Mouse (Mus musculus) testis, postnatal 14 days (tissue): Measurements from ENCODE around the gene Hcn3.
A peak's percentile ranks its signal among the peaks of the same experiment; 100 is the strongest.
"Not testable (repeated sequence)": the region's sequence is repeated elsewhere in the genome, so short reads cannot be mapped to it uniquely, and the experiment has no call there.

Source experiments
- DNase-seq: peaks from one replicate; pipeline ENCODE4 v3.0.0; 2021; ENCODE audit warnings: low spot score

The Hcn3 gene

GRCm38 (mm10) chr3:89181749-89182500 lies 21.9 kb upstream of the Hcn3 start:
- no peak for DNase-seq

- no peak for DNase-seq
These were observed 19.1 kb upstream of the Hcn3 start for GRCm38 (mm10) chr3:89179056-89179455.

- no peak for DNase-seq
These were observed 18.1 kb upstream of the Hcn3 start for GRCm38 (mm10) chr3:89178107-89178385.

DNA sequence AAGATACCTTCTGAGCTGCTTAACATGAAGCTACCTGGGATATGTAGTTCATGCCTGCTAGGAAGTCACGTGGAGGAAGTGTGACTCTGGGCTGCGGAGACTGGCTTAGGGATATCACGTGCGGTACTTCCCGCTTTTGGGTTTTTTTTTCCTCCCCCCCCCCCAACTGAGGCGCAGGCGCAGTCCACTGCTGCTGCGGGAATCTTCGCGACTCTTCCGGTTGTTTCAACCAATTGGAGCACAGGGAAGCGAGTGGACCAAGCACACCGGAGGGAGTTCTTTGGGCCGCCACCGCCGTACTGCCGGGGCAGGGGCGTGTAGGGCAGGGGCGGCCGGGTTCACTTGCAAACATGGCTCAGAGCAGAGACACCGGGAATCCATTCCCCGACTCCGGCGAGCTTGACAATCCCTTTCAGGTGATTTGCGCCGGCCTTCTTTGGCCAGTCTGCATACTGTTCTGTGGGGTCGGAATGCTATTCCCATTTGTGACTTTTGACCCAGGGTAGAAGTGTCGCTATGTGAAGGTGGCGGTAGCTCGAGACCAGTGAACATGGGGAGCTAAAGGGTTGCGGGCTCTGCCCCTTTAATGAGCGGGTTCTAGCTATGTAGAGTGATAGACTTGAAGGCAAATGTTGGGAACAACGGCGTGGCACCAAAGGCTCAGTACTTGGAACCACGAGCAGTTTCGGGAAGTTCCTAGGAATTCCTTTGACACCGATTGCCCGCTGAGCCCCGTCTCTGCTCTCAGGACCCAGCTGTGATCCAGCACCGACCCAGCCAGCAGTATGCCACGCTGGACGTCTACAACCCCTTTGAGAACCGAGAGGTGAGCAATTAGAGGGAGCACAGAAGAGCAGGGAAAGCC lies 17.5 kb upstream of the Hcn3 start, which contains the start of gene Scamp3:
TSS of gene Scamp3 (plus strand) at position 232 of the 865 bp plus-strand sequence.
- peak; percentile 86 for DNase-seq

DNA sequence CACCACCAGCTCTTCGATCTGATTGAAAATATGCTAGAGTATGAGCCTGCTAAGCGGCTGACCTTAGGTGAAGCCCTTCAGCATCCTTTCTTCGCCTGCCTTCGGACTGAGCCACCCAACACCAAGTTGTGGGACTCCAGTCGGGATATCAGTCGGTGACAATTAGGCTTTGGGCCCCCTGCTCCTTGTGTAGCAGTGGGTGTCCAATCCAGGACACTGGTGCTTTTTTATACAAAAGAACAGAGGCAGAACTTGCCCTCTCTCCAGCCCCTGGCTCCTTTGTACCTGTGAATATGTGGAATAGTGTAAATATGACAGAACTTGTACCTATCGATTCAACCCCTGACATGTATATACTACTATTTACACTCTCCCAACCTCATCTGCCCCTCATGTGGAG lies 16.4 kb upstream of the Hcn3 start:
- DNase-seq: no peak

GRCm38 (mm10) chr3:89175544-89175943 lies 15.5 kb upstream of the Hcn3 start:
- DNase-seq: no peak

GRCm38 (mm10) chr3:89174844-89175243 lies 14.8 kb upstream of the Hcn3 start:
- DNase-seq: no peak

DNA sequence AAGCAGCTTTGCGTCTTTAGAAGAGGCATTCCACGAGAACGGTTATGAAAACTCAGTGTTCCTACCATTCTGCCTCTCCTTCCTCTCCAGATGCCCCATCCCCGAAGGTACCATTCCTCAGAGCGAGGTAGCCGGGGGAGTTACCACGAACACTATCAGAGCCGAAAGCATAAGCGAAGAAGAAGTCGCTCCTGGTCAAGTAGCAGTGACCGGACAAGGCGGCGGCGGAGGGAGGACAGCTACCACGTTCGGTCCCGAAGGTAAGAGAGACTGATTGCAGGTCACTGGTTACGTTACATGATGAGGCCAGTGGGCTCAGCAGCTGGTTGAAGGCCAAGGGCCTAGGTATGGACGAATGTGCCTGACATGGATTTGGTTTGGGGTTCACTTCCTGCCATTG lies 6.9 kb upstream of the Hcn3 start:
- DNase-seq: no peak

GRCm38 (mm10) chr3:89165268-89165870 lies 5.4 kb upstream of the Hcn3 start:
- no peak for DNase-seq

DNA sequence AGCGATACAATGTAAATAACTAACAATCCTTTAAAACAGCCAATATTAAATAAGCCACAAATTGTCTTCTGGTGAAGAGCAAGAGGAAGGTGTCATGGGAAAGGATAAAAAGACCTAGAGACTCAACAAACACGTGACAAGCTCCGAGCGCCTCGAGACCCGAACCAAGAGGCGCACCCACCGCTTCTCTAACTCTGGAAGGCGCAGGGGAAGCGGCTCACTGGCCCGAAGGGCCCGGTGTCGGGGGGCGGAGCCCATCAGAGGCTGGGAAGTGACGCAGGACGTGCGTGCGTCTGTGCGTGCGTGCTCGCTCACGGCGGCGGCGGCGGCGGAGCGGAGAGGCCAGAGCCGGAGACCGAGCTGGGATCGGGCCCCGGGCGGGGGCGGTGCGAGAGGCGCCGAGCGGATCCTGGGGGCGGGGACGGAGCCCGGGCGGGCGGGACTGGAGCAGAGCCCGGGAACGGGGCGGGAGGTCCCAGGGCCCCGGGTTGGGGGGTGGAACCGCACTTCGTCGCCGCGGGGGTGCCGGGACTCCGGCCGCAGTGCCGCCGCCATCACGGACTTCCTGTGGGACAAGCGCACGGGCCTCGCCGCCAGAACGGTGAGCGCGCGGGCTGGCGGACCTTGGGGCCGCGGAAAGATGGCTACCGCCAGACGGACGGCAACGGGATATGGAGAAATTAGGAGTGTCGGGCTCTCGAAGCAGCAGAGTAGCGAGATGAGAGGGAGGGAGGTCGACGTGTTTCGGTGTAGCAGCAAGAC lies 4.7 kb upstream of the Hcn3 start, which contains the start of gene Clk2:
TSS of gene Clk2 (plus strand) at position 290 of the 762 bp plus-strand sequence.
- peak; percentile 95 for DNase-seq

DNA sequence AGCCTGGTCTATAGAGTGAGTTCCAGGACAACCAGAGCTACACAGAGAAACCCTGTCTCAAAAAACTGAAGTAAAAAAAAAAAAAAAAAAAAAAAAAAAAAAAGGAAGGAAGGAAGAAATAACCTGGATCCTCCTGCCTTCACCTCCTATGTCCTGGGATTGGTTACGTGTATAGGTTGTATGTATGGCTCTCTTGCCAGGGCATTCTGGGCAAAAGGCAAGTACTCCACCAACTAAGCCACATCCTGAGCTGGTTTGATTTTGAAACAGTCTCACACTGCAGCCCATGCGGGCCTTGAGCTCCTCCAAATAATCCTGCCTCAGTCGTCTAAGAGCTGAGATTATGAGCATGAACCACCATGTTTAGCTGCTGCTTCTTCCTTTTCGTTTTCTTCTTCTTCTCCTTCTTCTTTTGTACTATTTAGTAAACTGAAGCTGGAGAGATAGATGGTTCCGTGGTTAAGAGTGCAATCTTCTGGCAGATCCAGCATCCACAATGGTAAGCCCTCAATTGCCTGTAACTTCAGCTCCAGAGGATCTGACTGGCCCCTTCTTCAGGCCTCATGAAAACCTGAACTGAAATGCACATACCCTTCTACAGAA lies 3.7 kb upstream of the Hcn3 start:
- DNase-seq: no peak

- DNase-seq: no peak
These were observed 3.1 kb upstream of the Hcn3 start for GRCm38 (mm10) chr3:89163123-89163522.

GRCm38 (mm10) chr3:89161786-89162185 lies 1.8 kb upstream of the Hcn3 start:
- DNase-seq: no peak

GRCm38 (mm10) chr3:89161207-89161606 lies 1.2 kb upstream of the Hcn3 start:
- not testable (repeated sequence) for DNase-seq

- peak; percentile 74 for DNase-seq
These were observed 785 bp downstream of the Hcn3 start for GRCm38 (mm10) chr3:89159211-89159610.

GRCm38 (mm10) chr3:89158651-89159050 lies 1.3 kb downstream of the Hcn3 start:
- no peak for DNase-seq

- DNase-seq: no peak
These were observed 3.0 kb downstream of the Hcn3 start for GRCm38 (mm10) chr3:89156951-89157350.

DNA sequence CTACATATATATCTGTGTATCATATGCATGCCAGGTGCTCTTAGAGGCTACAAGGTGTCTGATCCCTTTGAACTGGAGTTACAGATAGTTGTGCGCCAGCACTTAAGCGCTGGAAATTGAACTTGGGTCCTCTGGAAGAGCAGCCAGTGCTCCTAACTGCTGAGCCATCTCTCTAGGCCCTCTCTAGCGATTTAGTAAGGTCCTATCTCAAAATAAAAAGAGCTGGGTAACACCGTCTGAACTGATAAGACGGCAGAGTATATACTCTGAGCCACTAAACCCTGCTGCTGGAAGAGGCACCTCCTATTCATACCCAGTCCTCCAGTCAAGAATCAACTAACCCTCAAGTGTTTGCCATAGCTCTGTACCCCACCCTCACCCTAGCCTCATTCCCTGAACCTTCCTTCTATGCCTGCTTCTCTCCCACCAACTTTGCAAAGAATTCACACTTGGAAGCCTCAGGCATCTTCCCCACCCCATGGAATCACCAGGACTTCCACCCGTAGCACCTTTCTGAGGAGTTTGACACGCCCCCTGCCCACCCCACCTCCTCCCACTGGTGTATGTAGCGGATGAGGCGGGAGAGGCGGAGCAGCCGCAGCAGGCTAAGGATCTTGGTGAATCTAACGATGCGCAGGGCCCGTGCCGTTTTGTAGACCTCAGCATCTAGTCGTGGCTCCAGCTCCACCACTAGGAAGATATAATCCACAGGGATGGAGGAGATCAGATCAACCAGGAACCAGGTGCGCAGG lies 7.7 kb downstream of the Hcn3 start:
- DNase-seq: no peak

DNA sequence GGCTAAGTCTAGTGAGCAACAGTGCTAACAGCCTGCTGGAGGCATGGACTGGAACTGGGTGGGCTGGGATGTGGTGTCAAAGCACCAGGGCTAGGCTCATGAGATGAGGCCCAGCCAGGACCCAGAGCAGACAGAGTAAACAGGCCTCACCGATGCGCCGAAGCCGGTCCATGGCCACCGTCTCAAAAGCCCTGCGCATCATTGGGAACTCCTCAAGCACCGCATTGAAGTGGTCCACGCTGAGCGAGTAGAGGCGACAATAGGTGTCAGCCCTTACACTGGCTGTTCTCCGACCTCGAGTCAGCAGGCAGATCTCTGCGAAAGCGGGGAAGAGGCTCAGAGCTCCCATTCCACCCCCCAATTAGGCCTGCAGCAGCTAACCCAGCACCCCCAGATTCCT lies 11.4 kb downstream of the Hcn3 start:
- DNase-seq: no peak

DNA sequence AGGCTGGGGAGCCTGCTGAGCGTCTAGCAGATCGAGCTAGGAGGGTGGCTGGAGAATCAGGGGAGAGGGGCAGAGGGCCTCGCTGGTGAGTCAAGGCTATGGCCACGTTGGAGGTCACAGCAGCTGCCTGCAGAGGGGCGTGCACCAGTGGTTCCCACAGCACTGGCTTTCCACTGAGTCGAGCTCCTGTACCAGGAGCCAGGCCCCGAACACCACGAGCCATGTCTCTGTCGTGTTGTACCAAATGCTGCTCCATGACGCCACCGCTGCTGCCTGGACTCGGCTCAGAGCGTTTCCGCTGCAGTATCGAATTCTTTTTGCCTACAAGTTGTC lies 12.1 kb downstream of the Hcn3 start:
- no peak for DNase-seq
